Mouse (Mus musculus) c-Kit-positive CD71-negative TER-119-negative erythroid progenitor cells, embryonic 14.5 days (primary cell): ENCODE results near the gene Galntl6.
A peak's percentile ranks its signal among the peaks of the same experiment; 100 is the strongest.

Source experiments
- DNase-seq: peaks from one replicate; pipeline ENCODE4 v3.0.0-alpha.2; 2013; ENCODE audit warnings: low read depth

Gene Galntl6

GRCm38 (mm10) chr8:58258577-58259315, 653.7 kb downstream of the Galntl6 start:
- DNase-seq = no peak

GRCm38 (mm10) chr8:58253620-58254019, 658.8 kb downstream of the Galntl6 start:
- DNase-seq = no peak

GRCm38 (mm10) chr8:58244830-58245229, 667.6 kb downstream of the Galntl6 start:
- no peak for DNase-seq

- DNase-seq = no peak
Observed at GRCm38 (mm10) chr8:58234220-58234619, 678.2 kb downstream of the Galntl6 start.

GRCm38 (mm10) chr8:58228725-58229124, 683.7 kb downstream of the Galntl6 start:
- DNase-seq = no peak

- DNase-seq = no peak
Observed at GRCm38 (mm10) chr8:58217885-58218284, 694.6 kb downstream of the Galntl6 start.

- no peak for DNase-seq
Observed at GRCm38 (mm10) chr8:58189694-58190093, 722.7 kb downstream of the Galntl6 start.

GRCm38 (mm10) chr8:58146961-58147360, 765.5 kb downstream of the Galntl6 start:
- peak; percentile 6 for DNase-seq

GRCm38 (mm10) chr8:58086733-58087132, 825.7 kb downstream of the Galntl6 start:
- no peak for DNase-seq

- no peak for DNase-seq
Observed at GRCm38 (mm10) chr8:58084931-58085330, 827.5 kb downstream of the Galntl6 start.

GRCm38 (mm10) chr8:58081715-58082114, 830.7 kb downstream of the Galntl6 start:
- no peak for DNase-seq

GRCm38 (mm10) chr8:58074611-58075010, 837.8 kb downstream of the Galntl6 start:
- DNase-seq = no peak

- no peak for DNase-seq
Observed at GRCm38 (mm10) chr8:58073733-58074132, 838.7 kb downstream of the Galntl6 start.

GRCm38 (mm10) chr8:58032271-58032670, 880.2 kb downstream of the Galntl6 start:
- no peak for DNase-seq

GRCm38 (mm10) chr8:58025558-58025957, 886.9 kb downstream of the Galntl6 start:
- no peak for DNase-seq

- no peak for DNase-seq
Observed at GRCm38 (mm10) chr8:58025094-58025493, 887.3 kb downstream of the Galntl6 start.

GRCm38 (mm10) chr8:58023426-58024176, 888.8 kb downstream of the Galntl6 start:
- DNase-seq = no peak

- no peak for DNase-seq
Observed at GRCm38 (mm10) chr8:57989428-57990171, 922.8 kb downstream of the Galntl6 start.

GRCm38 (mm10) chr8:57977372-57977771, 935.1 kb downstream of the Galntl6 start:
- DNase-seq = no peak

- DNase-seq = no peak
Observed at GRCm38 (mm10) chr8:57974093-57974492, 938.3 kb downstream of the Galntl6 start.

- DNase-seq = no peak
Observed at GRCm38 (mm10) chr8:57972832-57973231, 939.6 kb downstream of the Galntl6 start.

- no peak for DNase-seq
Observed at GRCm38 (mm10) chr8:57966676-57967075, 945.8 kb downstream of the Galntl6 start.

- DNase-seq = no peak
Observed at GRCm38 (mm10) chr8:57965508-57965907, 946.9 kb downstream of the Galntl6 start.
